Mouse (Mus musculus) hindbrain, embryonic 10.5 days (tissue): ENCODE data around the gene Leo1. TPM values are rescaled to one million over a fixed set of nuclear protein-coding genes. Genes with fewer than 3 reads are reported as not detected.

Experiments
- DNase-seq: peaks from one replicate; pipeline ENCODE4 v3.0.0-alpha.2; 2017; ENCODE audit warnings: low spot score
- H3K27ac ChIP-seq: fragments of 300-500 bp; sonication (generic); 2 replicates; pipeline ENCODE4 v1.5.1; 2016; ENCODE audit warnings: mild to moderate bottlenecking, moderate library complexity
- H3K27me3 ChIP-seq: fragments of 300-500 bp; sonication (generic); 2 replicates; pipeline ENCODE4 v1.6.1; 2016; ENCODE audit warnings: mild to moderate bottlenecking; ENCODE audit not compliant: poor library complexity, insufficient read depth, severe bottlenecking
- H3K36me3 ChIP-seq: fragments of 300-500 bp; sonication (generic); 2 replicates; pipeline ENCODE4 v1.6.1; 2016; ENCODE audit warnings: mild to moderate bottlenecking, moderate library complexity
- H3K4me1 ChIP-seq: fragments of 300-500 bp; sonication (generic); replicated peaks from 2 replicates; pipeline ENCODE4 v1.6.1; 2016; ENCODE audit warnings: mild to moderate bottlenecking
- H3K4me3 ChIP-seq: fragments of 300-500 bp; sonication (generic); 2 replicates; pipeline ENCODE4 v1.5.1; 2016; ENCODE audit warnings: mild to moderate bottlenecking, moderate library complexity
- H3K9me3 ChIP-seq: fragments of 300-500 bp; sonication (generic); 2 replicates; pipeline ENCODE4 v1.6.1; 2016; ENCODE audit warnings: mild to moderate bottlenecking, moderate library complexity
- WGBS: fragments of 180-500 bp; shearing (Covaris S2); methylation state at CpG from one replicate; pipeline ENCODE4 v1.1.7; 2016; 5-methylcytosine and 5-hydroxymethylcytosine counted together
- polyA plus RNA-seq: library from polyadenylated mRNA; unstranded; fragments of >200 nt; fragmentation: Nextera tagmentation; extraction: Ambion mirVana; gene quantifications from 2 replicates; pipeline ENCODE4 v1.2.1, GENCODE M21; 2016

The Leo1 gene
- polyA plus RNA-seq, 1 experiment from 2014 or later = 38.4 TPM

GRCm38 (mm10) chr9:75504311-75504710 lies 63.0 kb downstream of the Leo1 start:
- Histone ChIP-seq H3K27ac (no peak overlapping the region), H3K4me3 (no peak overlapping the region), H3K36me3 (peaks cover 87% of the 10 kb centered on the region), H3K9me3 (no peaks in the 10 kb centered on the region), H3K4me1 (no peaks in the 10 kb centered on the region), H3K27me3 (no peaks in the 10 kb centered on the region)
- no peak for DNase-seq
- 94% methylated on average over 6 of the region's 6 CpGs for WGBS

DNA sequence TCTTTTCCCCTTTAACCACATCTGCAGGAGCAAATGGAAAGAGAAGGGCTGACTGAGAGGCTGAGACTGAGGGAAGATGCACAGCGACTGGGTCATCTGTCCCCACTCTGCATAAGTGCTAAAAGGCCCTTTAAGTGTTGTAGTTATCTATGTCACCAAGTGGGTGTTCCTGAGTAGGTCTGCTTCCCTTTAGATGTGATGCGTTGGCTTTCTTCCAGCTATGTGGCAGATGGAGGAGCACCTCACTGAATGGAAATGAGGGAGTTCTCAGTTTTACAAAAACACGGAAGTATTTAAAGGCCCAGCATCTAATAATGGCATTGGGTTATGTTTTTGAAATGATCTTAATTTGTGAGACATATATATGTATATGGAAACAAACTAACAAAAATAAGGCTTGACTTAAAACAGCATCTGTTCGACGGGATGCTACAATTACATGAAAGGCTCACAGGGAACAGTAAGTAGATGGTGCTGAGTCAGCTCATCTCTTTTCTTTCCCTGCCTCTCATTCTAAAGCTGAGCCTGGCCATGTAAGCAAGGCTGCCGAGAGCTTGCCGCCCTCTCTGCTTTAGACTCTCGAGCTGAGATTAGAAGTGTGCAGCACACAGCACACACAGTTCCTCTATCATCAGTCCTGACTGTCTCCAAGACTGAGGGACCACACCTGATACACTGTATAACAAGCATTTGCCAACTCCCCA lies 70.1 kb downstream of the Leo1 start:
- no peak overlapping the region for H3K4me3 ChIP-seq
- WGBS = 89% methylated on average over 8 of the region's 8 CpGs
- H3K27ac ChIP-seq = no peak overlapping the region
- H3K9me3 ChIP-seq = no peaks in the 10 kb centered on the region
- H3K36me3 ChIP-seq = peaks cover 77% of the 10 kb centered on the region
- DNase-seq = no peak
- H3K4me1 ChIP-seq = no peaks in the 10 kb centered on the region
- H3K27me3 ChIP-seq = no peaks in the 10 kb centered on the region

DNA sequence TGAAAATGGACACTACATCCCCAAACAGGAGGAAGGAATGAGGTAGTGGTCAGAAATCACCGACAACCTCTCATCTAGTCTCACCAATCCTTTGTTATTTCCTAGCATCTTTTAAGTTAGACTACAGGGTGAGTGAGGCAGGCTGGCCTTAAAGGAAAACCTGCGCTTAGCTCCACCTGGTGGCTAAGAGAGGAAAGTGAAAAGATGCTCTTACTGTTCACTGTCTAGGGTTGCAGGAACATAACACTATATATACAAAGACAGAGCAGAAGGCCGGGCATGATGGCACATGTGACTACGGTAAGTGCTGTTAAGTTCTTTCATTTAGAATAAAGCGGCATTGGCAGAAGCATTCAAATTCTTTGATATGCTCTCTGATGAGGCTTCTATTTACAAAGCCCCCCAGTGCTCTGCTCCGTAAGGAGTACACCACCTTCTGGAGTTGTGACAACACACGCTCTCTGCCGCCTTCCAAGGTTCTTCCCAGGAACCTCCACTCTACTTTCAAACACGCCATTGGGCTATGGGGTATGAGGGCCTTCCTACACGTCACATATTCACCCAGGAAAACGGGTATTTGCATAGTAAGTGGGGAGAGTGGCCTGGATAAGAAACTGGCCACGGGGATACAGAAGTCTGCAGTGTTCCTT lies 74.3 kb downstream of the Leo1 start:
- peaks cover 45% of the 10 kb centered on the region for H3K36me3 ChIP-seq
- 64% methylated on average over 12 of the region's 12 CpGs for WGBS
- H3K4me1 ChIP-seq = peaks cover 9% of the 10 kb centered on the region; the same call in 1 of the 2 replicates
- H3K9me3 ChIP-seq = no peaks in the 10 kb centered on the region
- peak; percentile 39 for DNase-seq
- no peak overlapping the region for H3K4me3 ChIP-seq
- H3K27me3 ChIP-seq = no peaks in the 10 kb centered on the region
- H3K27ac ChIP-seq = no peak overlapping the region

Other genes with a start within 250 kb of the Leo1 start
- 0.52 and 1.6 TPM in 2 replicates for gene Myo5c, start 209.5 kb upstream of the Leo1 start, polyA plus RNA-seq
- 26.0 and 27.6 TPM in 2 replicates for gene Gnb5, start 135.2 kb upstream of the Leo1 start, polyA plus RNA-seq
- not detected in 2 replicates for gene Bcl2l10, start 93.8 kb upstream of the Leo1 start, polyA plus RNA-seq
- gene Mapk6, start 31.5 kb upstream of the Leo1 start, polyA plus RNA-seq = 134 and 146 TPM in 2 replicates
- 83.8 and 101 TPM in 2 replicates for gene Tmod3, start 118.1 kb downstream of the Leo1 start, polyA plus RNA-seq
- 36.5 and 48.4 TPM in 2 replicates for gene Tmod2, start 169.8 kb downstream of the Leo1 start, polyA plus RNA-seq
- gene Lysmd2, start 184.2 kb downstream of the Leo1 start, polyA plus RNA-seq = 10.3 and 13.2 TPM in 2 replicates
- 26.2 and 56.0 TPM in 2 replicates for gene Scg3, start 242.5 kb downstream of the Leo1 start, polyA plus RNA-seq